46 mouse cellular contexts compared by ENCODE assay signal in genomic region chr9:38591056-38591455, GRCm38 (mm10). TPM values are rescaled to one million over a fixed set of nuclear protein-coding genes. Genes with fewer than 3 reads are reported as not detected.
"Had no signal": no experiment of that assay in that cellular context is flagged by ENCODE, and none has a peak within 500 bp of the region (broad histone marks: within the 10 kb centered on the region; RNA-seq: fewer than 3 reads in every experiment).

No protein-coding gene starts in this region.

- H3K27me3 ChIP-seq: limb, embryonic 12.5 days; limb, embryonic 13.5 days; limb, embryonic 15.5 days; liver, embryonic 12.5 days; liver, embryonic 13.5 days; liver, embryonic 15.5 days; lung, embryonic 15.5 days; megakaryocyte, embryonic 14.5 days; midbrain, embryonic 12.5 days; midbrain, embryonic 13.5 days; midbrain, embryonic 15.5 days; neural tube, embryonic 12.5 days; neural tube, embryonic 13.5 days had no signal

- H3K9ac ChIP-seq: limb, embryonic 12.5 days; limb, embryonic 13.5 days; limb, embryonic 15.5 days; liver, embryonic 12.5 days; liver, embryonic 13.5 days; liver, embryonic 14.5 days; liver, embryonic 15.5 days; lung, embryonic 14.5 days; lung, embryonic 15.5 days; midbrain, embryonic 12.5 days; midbrain, embryonic 13.5 days; midbrain, embryonic 15.5 days; neural tube, embryonic 12.5 days; neural tube, embryonic 13.5 days had no signal

- H3K27ac ChIP-seq: limb, embryonic 10.5 days; limb, embryonic 12.5 days; limb, embryonic 13.5 days; limb, embryonic 15.5 days; liver, embryonic 12.5 days; liver, embryonic 13.5 days; liver, embryonic 14.5 days; liver, embryonic 15.5 days; lung, embryonic 15.5 days; macrophage; midbrain, embryonic 10.5 days; midbrain, embryonic 12.5 days; midbrain, embryonic 13.5 days; midbrain, embryonic 15.5 days; neural tube, embryonic 12.5 days; neural tube, embryonic 13.5 days had no signal

- H3K4me1 ChIP-seq: limb, embryonic 10.5 days; limb, embryonic 12.5 days; limb, embryonic 13.5 days; limb, embryonic 15.5 days; liver, embryonic 12.5 days; liver, embryonic 13.5 days; liver, embryonic 15.5 days; lung, embryonic 15.5 days; megakaryocyte, embryonic 14.5 days; midbrain, embryonic 10.5 days; midbrain, embryonic 12.5 days; midbrain, embryonic 13.5 days; midbrain, embryonic 15.5 days; neural tube, embryonic 12.5 days; neural tube, embryonic 13.5 days had no signal

- ATAC-seq: liver, embryonic 12.5 days; lung, postnatal 0 days; midbrain, embryonic 13.5 days; midbrain, embryonic 15.5 days; midbrain, embryonic 16.5 days had no signal

- DNase-seq: left cerebral cortex, postnatal 4 days; liver; liver, embryonic 13.5 days; lung, adult 18-20 months; lung, adult 2 months; lung, embryonic 14.5 days; lung, postnatal 10 days; lung, postnatal 14 days; lung, postnatal 36 days; lung, postnatal 4 days; midbrain, embryonic 14.5 days had no signal

- H3K9me3 ChIP-seq: limb, embryonic 10.5 days; limb, embryonic 12.5 days; limb, embryonic 13.5 days; limb, embryonic 15.5 days; liver, embryonic 12.5 days; liver, embryonic 13.5 days; liver, embryonic 15.5 days; lung, embryonic 15.5 days; megakaryocyte, embryonic 14.5 days; midbrain, embryonic 10.5 days; midbrain, embryonic 12.5 days; midbrain, embryonic 13.5 days; midbrain, embryonic 15.5 days; neural tube, embryonic 12.5 days; neural tube, embryonic 13.5 days had no signal

- H3K4me2 ChIP-seq: limb, embryonic 12.5 days; limb, embryonic 13.5 days; limb, embryonic 15.5 days; liver, embryonic 11.5 days; liver, embryonic 12.5 days; liver, embryonic 13.5 days; liver, embryonic 15.5 days; lung, embryonic 14.5 days; lung, embryonic 15.5 days; midbrain, embryonic 11.5 days; midbrain, embryonic 12.5 days; midbrain, embryonic 13.5 days; midbrain, embryonic 15.5 days; neural tube, embryonic 12.5 days; neural tube, embryonic 13.5 days had no signal

- H3K36me3 ChIP-seq: limb, embryonic 10.5 days; limb, embryonic 12.5 days; limb, embryonic 13.5 days; limb, embryonic 15.5 days; liver, embryonic 12.5 days; liver, embryonic 13.5 days; liver, embryonic 15.5 days; lung, embryonic 15.5 days; midbrain, embryonic 10.5 days; midbrain, embryonic 12.5 days; midbrain, embryonic 13.5 days; midbrain, embryonic 15.5 days; neural tube, embryonic 12.5 days; neural tube, embryonic 13.5 days had no signal

- H3K4me3 ChIP-seq: limb, embryonic 10.5 days; limb, embryonic 12.5 days; limb, embryonic 13.5 days; limb, embryonic 15.5 days; liver, embryonic 12.5 days; liver, embryonic 13.5 days; liver, embryonic 15.5 days; lung, embryonic 15.5 days; megakaryocyte, embryonic 14.5 days; midbrain, embryonic 10.5 days; midbrain, embryonic 12.5 days; midbrain, embryonic 13.5 days; midbrain, embryonic 15.5 days; myocyte; neural tube, embryonic 12.5 days; neural tube, embryonic 13.5 days had no signal

RNA-seq across cellular contexts. Expression of gene Olfr913, which starts 1.5 kb away (rescaled TPM):
- total RNA-seq: left cerebral cortex, postnatal 10 days; left cerebral cortex, postnatal 14 days; left cerebral cortex, postnatal 25 days; left cerebral cortex, postnatal 36 days; left cerebral cortex, postnatal 4 days; liver, adult 2 months; megakaryocyte progenitor cell, adult 5-6 weeks; megakaryocyte, adult 5-6 weeks; megakaryocyte-erythroid progenitor cell, adult 5-6 weeks; monocyte, adult 5-6 weeks had no signal
- polyA plus RNA-seq: limb, embryonic 10.5 days; limb, embryonic 11.5 days; limb, embryonic 12.5 days; limb, embryonic 13.5 days; limb, embryonic 14.5 days; limb, embryonic 15.5 days; liver, adult 2 months; liver, embryonic 11.5 days; liver, embryonic 12.5 days; liver, embryonic 13.5 days; liver, embryonic 14.5 days; liver, embryonic 15.5 days; liver, embryonic 16.5 days; lung, adult 2 months; lung, embryonic 14.5 days; lung, embryonic 15.5 days; lung, embryonic 16.5 days; lung, postnatal 0 days; macrophage; midbrain, embryonic 10.5 days; midbrain, embryonic 11.5 days; midbrain, embryonic 12.5 days; midbrain, embryonic 13.5 days; midbrain, embryonic 14.5 days; midbrain, embryonic 15.5 days; midbrain, embryonic 16.5 days; myocyte; neural tube, embryonic 11.5 days; neural tube, embryonic 12.5 days; neural tube, embryonic 13.5 days had no signal

RNA-seq across cellular contexts. Expression of gene Olfr912, which starts 11.1 kb away (rescaled TPM):
- total RNA-seq: left cerebral cortex, postnatal 10 days; left cerebral cortex, postnatal 14 days; left cerebral cortex, postnatal 25 days; left cerebral cortex, postnatal 36 days; left cerebral cortex, postnatal 4 days; liver, adult 2 months; megakaryocyte progenitor cell, adult 5-6 weeks; megakaryocyte, adult 5-6 weeks; megakaryocyte-erythroid progenitor cell, adult 5-6 weeks; monocyte, adult 5-6 weeks had no signal
- polyA plus RNA-seq: limb, embryonic 10.5 days; limb, embryonic 11.5 days; limb, embryonic 12.5 days; limb, embryonic 13.5 days; limb, embryonic 14.5 days; limb, embryonic 15.5 days; liver, adult 2 months; liver, embryonic 11.5 days; liver, embryonic 12.5 days; liver, embryonic 13.5 days; liver, embryonic 14.5 days; liver, embryonic 15.5 days; liver, embryonic 16.5 days; lung, adult 2 months; lung, embryonic 14.5 days; lung, embryonic 15.5 days; lung, embryonic 16.5 days; lung, postnatal 0 days; macrophage; midbrain, embryonic 10.5 days; midbrain, embryonic 11.5 days; midbrain, embryonic 12.5 days; midbrain, embryonic 13.5 days; midbrain, embryonic 14.5 days; midbrain, embryonic 15.5 days; midbrain, embryonic 16.5 days; myocyte; neural tube, embryonic 11.5 days; neural tube, embryonic 12.5 days; neural tube, embryonic 13.5 days had no signal

RNA-seq across cellular contexts. Expression of gene Olfr914, which starts 13.8 kb away (rescaled TPM):
- total RNA-seq: left cerebral cortex, postnatal 10 days; left cerebral cortex, postnatal 14 days; left cerebral cortex, postnatal 25 days; left cerebral cortex, postnatal 36 days; left cerebral cortex, postnatal 4 days; liver, adult 2 months; megakaryocyte progenitor cell, adult 5-6 weeks; megakaryocyte, adult 5-6 weeks; megakaryocyte-erythroid progenitor cell, adult 5-6 weeks; monocyte, adult 5-6 weeks had no signal
- polyA plus RNA-seq: limb, embryonic 10.5 days; limb, embryonic 11.5 days; limb, embryonic 12.5 days; limb, embryonic 13.5 days; limb, embryonic 14.5 days; limb, embryonic 15.5 days; liver, adult 2 months; liver, embryonic 11.5 days; liver, embryonic 12.5 days; liver, embryonic 13.5 days; liver, embryonic 14.5 days; liver, embryonic 15.5 days; liver, embryonic 16.5 days; lung, adult 2 months; lung, embryonic 14.5 days; lung, embryonic 15.5 days; lung, embryonic 16.5 days; lung, postnatal 0 days; macrophage; midbrain, embryonic 10.5 days; midbrain, embryonic 11.5 days; midbrain, embryonic 12.5 days; midbrain, embryonic 13.5 days; midbrain, embryonic 14.5 days; midbrain, embryonic 15.5 days; midbrain, embryonic 16.5 days; myocyte; neural tube, embryonic 11.5 days; neural tube, embryonic 12.5 days; neural tube, embryonic 13.5 days had no signal

RNA-seq across cellular contexts. Expression of gene Olfr910, which starts 53.4 kb away (rescaled TPM):
- total RNA-seq: left cerebral cortex, postnatal 10 days; left cerebral cortex, postnatal 14 days; left cerebral cortex, postnatal 25 days; left cerebral cortex, postnatal 36 days; left cerebral cortex, postnatal 4 days; liver, adult 2 months; megakaryocyte progenitor cell, adult 5-6 weeks; megakaryocyte, adult 5-6 weeks; megakaryocyte-erythroid progenitor cell, adult 5-6 weeks; monocyte, adult 5-6 weeks had no signal
- polyA plus RNA-seq: limb, embryonic 10.5 days; limb, embryonic 11.5 days; limb, embryonic 12.5 days; limb, embryonic 13.5 days; limb, embryonic 14.5 days; limb, embryonic 15.5 days; liver, adult 2 months; liver, embryonic 11.5 days; liver, embryonic 12.5 days; liver, embryonic 13.5 days; liver, embryonic 14.5 days; liver, embryonic 15.5 days; liver, embryonic 16.5 days; lung, adult 2 months; lung, embryonic 14.5 days; lung, embryonic 15.5 days; lung, embryonic 16.5 days; lung, postnatal 0 days; macrophage; midbrain, embryonic 10.5 days; midbrain, embryonic 11.5 days; midbrain, embryonic 12.5 days; midbrain, embryonic 13.5 days; midbrain, embryonic 14.5 days; midbrain, embryonic 15.5 days; midbrain, embryonic 16.5 days; myocyte; neural tube, embryonic 11.5 days; neural tube, embryonic 12.5 days; neural tube, embryonic 13.5 days had no signal
